Mouse (Mus musculus): ENCODE data around the gene Pycard. TPM values are rescaled to one million over a fixed set of nuclear protein-coding genes. Genes with fewer than 3 reads are reported as not detected.

The Pycard gene
- polyA plus RNA-seq (2017; shearing (Covaris generic)): 339 TPM

DNA sequence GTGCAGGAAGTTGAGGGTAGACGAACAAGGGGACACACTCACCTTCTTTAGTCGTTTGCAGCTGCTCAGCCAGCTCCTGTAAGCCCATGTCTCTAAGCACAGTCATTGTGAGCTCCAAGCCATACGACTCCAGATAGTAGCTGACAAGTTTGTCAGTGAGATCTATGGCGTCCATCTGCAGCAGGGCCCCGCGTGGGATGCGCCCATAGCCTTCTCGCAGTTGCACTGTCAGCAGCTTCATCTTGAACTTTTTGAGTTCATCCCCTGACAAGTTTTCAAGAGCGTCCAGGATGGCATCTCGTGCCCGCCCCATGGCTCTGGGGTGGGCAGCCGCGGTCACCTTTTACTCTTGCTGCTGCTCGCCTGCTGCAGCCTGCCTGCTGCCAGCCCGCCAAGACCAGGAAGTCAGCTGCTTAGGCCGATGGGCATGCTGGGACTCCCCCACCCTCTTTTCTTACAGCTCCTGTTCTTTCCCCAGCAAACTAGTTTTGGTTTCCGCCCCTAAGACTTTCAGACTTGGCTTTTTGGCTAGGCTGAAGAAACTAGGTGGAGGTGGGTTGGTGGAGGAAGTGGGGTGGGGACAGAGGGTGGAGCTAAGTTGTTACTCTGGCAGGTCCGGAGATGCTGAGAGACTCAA, at the start of gene Pycard:
Gene Pycard, minus strand, starts transcription at position 527 of the 637 bp plus-strand sequence.

DNA sequence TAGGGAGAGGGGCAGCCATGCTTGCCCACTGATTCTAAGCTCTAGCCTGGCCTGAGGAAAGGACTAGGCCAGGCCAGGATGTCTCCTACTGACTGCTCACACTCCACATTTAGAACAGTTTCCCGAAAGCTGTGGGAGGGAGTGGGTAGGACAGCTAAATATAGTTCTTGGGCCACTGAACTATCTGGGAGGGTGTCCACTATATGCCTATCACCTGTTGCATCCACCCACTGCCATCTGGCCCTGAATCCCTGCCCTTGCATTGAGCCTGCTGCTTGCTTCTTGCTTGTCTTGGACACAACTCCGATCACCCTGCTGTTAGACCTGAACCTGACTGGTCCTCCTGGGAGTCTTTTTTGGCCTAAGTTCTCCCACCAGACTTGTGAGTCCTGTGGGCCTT, 10.0 kb upstream of the Pycard start, which contains the start of gene Trim72:
Gene Trim72, plus strand, starts transcription at position 262 of the 400 bp plus-strand sequence.

DNA sequence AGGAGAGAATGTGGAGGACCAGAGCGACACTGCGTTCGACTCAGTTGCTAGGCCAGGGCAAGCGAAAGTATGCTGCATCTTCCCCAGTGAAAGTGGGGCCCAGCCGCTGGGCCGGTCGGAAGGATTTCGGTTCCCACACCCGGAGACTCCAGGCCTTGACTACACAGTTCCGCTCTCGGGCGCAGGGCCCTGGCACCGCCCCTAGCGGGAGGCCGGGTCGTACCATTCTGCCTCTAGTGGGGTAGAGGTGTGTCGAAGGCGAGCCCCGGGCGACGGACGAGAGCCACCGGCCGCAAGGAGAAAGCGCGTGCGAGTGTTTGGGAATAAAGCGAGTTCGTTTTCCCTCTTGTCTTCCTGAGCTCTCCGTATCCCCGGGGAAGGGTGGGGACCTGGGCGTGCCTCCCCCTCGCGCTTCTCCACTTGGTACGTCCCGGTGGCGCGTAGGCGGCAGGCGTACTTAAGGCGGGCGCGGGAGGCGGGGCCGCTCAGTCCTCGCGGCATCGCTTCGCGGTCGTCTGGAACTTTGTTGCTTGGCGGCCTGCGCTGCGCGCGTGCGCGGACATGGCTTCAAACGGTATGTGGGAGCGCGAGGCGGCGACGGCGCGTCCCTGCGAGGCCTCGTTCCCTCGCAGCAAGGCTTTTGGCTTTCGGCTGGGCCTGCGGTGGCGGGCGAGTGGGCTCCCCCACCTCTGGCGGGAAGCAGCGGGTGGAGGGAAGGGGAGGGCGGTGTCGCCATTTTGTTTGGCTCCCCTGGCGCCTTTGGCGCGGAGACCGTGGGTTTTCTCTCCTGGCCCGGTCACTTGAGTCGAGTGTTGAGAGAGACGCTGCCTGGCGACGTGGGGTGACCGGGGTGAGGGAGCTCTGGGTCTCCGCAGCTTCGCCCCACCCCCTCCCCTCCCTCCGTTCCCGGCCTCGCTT, 26.4 kb downstream of the Pycard start, which contains the start of gene Fus:
Gene Fus, plus strand, starts transcription at position 454 of the 918 bp plus-strand sequence.

DNA sequence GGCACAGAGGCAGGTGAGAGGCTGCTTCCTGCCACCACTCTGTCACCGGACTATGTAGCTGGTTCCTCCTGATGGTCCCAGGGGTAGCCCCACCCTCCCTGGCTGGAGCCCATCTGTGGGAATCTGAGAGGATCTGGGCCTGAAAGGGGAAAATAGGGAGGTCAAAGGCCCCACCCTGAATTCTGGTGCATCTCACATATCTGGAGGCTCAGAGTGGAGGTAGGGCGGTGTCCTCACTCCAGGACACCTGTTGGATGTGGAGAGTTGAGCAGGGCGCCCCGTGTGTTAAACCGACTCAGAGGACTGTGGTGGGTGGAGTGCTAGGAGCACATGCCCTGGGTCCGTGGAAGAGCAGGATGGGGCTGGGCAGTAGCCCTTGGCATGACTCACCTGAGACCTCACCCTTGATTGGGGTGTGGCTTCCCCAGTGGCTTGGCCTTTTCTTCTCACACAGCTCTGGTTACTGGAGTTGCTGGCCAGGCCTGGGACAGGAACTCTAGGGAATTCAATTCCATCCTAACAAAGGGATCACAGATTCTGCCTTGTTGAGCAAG, 47.1 kb downstream of the Pycard start, which contains the start of gene Prss36:
Gene Prss36, minus strand, starts transcription at position 256 of the 554 bp plus-strand sequence.

Other genes starting within 250 kb of the Pycard start
- 0.89 TPM for gene Fbxl19, start 249.3 kb downstream of the Pycard start, polyA plus RNA-seq (2017; shearing (Covaris generic))
- gene Orai3, start 224.1 kb downstream of the Pycard start, polyA plus RNA-seq (2017; shearing (Covaris generic)): 32.8 TPM
- 1.5 TPM for gene Setd1a, start 217.2 kb downstream of the Pycard start, polyA plus RNA-seq (2017; shearing (Covaris generic))
- not detected for gene Gm49388, start 208.3 kb downstream of the Pycard start, polyA plus RNA-seq (2017; shearing (Covaris generic))
- 4.9 TPM for gene Hsd3b7, start 193.3 kb downstream of the Pycard start, polyA plus RNA-seq (2017; shearing (Covaris generic))
- 168 TPM for gene Stx4a, start 169.6 kb downstream of the Pycard start, polyA plus RNA-seq (2017; shearing (Covaris generic))
- gene Stx1b, start 169.3 kb downstream of the Pycard start, polyA plus RNA-seq (2017; shearing (Covaris generic)): not detected
- 65.1 TPM for gene Zfp646, start 117.6 kb downstream of the Pycard start, polyA plus RNA-seq (2017; shearing (Covaris generic))
- 21.6 TPM for gene Zfp668, start 117.0 kb downstream of the Pycard start, polyA plus RNA-seq (2017; shearing (Covaris generic))
- 0.81 TPM for gene Prss53, start 102.9 kb downstream of the Pycard start, polyA plus RNA-seq (2017; shearing (Covaris generic))
- not detected for gene Gm21974, start 98.4 kb downstream of the Pycard start, polyA plus RNA-seq (2017; shearing (Covaris generic))
- 54.2 TPM for gene Vkorc1, start 98.2 kb downstream of the Pycard start, polyA plus RNA-seq (2017; shearing (Covaris generic))
- 52.5 TPM for gene Bckdk, start 89.8 kb downstream of the Pycard start, polyA plus RNA-seq (2017; shearing (Covaris generic))
- 51.7 TPM for gene Kat8, start 81.4 kb downstream of the Pycard start, polyA plus RNA-seq (2017; shearing (Covaris generic))
- not detected for gene Prss8, start 63.8 kb downstream of the Pycard start, polyA plus RNA-seq (2017; shearing (Covaris generic))
- gene Prss36, start 47.1 kb downstream of the Pycard start, polyA plus RNA-seq (2017; shearing (Covaris generic)): 5.0 TPM
- gene Fus, start 26.4 kb downstream of the Pycard start, polyA plus RNA-seq (2017; shearing (Covaris generic)): 135 TPM
- not detected for gene Trim72, start 10.1 kb upstream of the Pycard start, polyA plus RNA-seq (2017; shearing (Covaris generic))
- gene Itgam, start 68.8 kb upstream of the Pycard start, polyA plus RNA-seq (2017; shearing (Covaris generic)): 1.3 TPM
- gene Gm49368, start 68.8 kb upstream of the Pycard start, polyA plus RNA-seq (2017; shearing (Covaris generic)): not detected
- gene Itgax, start 135.7 kb upstream of the Pycard start, polyA plus RNA-seq (2017; shearing (Covaris generic)): 0.87 TPM
- 2.4 TPM for gene Itgad, start 160.5 kb upstream of the Pycard start, polyA plus RNA-seq (2017; shearing (Covaris generic))
- gene Cox6a2, start 212.5 kb upstream of the Pycard start, polyA plus RNA-seq (2017; shearing (Covaris generic)): not detected
- gene Armc5, start 243.5 kb upstream of the Pycard start, polyA plus RNA-seq (2017; shearing (Covaris generic)): 10.2 TPM
- 2.4 TPM for gene 9130023H24Rik, start 244.2 kb upstream of the Pycard start, polyA plus RNA-seq (2017; shearing (Covaris generic))

Measured in activated CD4-positive, CD25-positive, alpha-beta regulatory T cell, adult 9 weeks (primary cell).